Mouse (Mus musculus) embryonic facial prominence, embryonic 13.5 days (tissue): Measurements from ENCODE around the gene Gm12166. TPM values are rescaled to one million over a fixed set of nuclear protein-coding genes. Genes with fewer than 3 reads are reported as not detected.

ENCODE experiments used
- ATAC-seq: fragments of 200-750 bp; cut with Nextera tagmentation; 2 replicates; pipeline ENCODE4 v1.8.0; 2017; ENCODE audit warnings: low read depth; ENCODE audit not compliant: insufficient number of reproducible peaks, insufficient read depth, low FRiP score, low TSS enrichment
- H3K27ac ChIP-seq: fragments of 300-500 bp; sonication (generic); 2 replicates; pipeline ENCODE4 v1.5.1; 2015; ENCODE audit warnings: moderate library complexity, mild to moderate bottlenecking, inconsistent platforms
- H3K27me3 ChIP-seq: fragments of 300-500 bp; sonication (generic); 2 replicates; pipeline ENCODE4 v1.6.1; 2015; ENCODE audit warnings: mild to moderate bottlenecking, inconsistent platforms
- H3K36me3 ChIP-seq: fragments of 300-500 bp; sonication (generic); 2 replicates; pipeline ENCODE4 v1.6.1; 2015; ENCODE audit warnings: mild to moderate bottlenecking, inconsistent platforms
- H3K4me1 ChIP-seq: fragments of 300-500 bp; sonication (generic); 2 replicates; pipeline ENCODE4 v1.6.1; 2015; ENCODE audit warnings: inconsistent platforms
- H3K4me2 ChIP-seq: fragments of 300-500 bp; sonication (generic); 2 replicates; pipeline ENCODE4 v1.6.1; 2015; ENCODE audit warnings: moderate library complexity, mild to moderate bottlenecking, inconsistent platforms
- H3K4me3 ChIP-seq: fragments of 300-500 bp; sonication (generic); 2 replicates; pipeline ENCODE4 v1.5.1; 2015; ENCODE audit warnings: mild to moderate bottlenecking, inconsistent platforms
- H3K9ac ChIP-seq: fragments of 300-500 bp; sonication (generic); 2 replicates; pipeline ENCODE4 v1.6.1; 2015; ENCODE audit warnings: mild to moderate bottlenecking, inconsistent platforms
- H3K9me3 ChIP-seq: fragments of 300-500 bp; sonication (generic); 2 replicates; pipeline ENCODE4 v1.6.1; 2016; ENCODE audit warnings: inconsistent platforms
- WGBS: fragments of 180-500 bp; shearing (Covaris S2); methylation state at CpG from one replicate; pipeline ENCODE4 v1.1.7; 2015; ENCODE audit warnings: mixed read lengths; 5-methylcytosine and 5-hydroxymethylcytosine counted together
- polyA plus RNA-seq: library from polyadenylated mRNA; unstranded; fragments of >200 nt; fragmentation: Nextera tagmentation; extraction: Ambion mirVana; gene quantifications from 2 replicates; pipeline ENCODE4 v1.2.1, GENCODE M21; 2015

The Gm12166 gene
- polyA plus RNA-seq, 1 experiment from 2014 or later, result 3.1 TPM

- H3K4me3 ChIP-seq, result no peak overlapping the region
- no peaks in the 10 kb centered on the region for H3K4me1 ChIP-seq
- H3K9me3 ChIP-seq, result no peaks in the 10 kb centered on the region
- H3K36me3 ChIP-seq, result no peaks in the 10 kb centered on the region
- 89% methylated on average over 3 of the region's 3 CpGs for WGBS
- H3K4me2 ChIP-seq, result no peak overlapping the region
- no peak for ATAC-seq
- no peaks in the 10 kb centered on the region for H3K27me3 ChIP-seq
- no peak overlapping the region for H3K27ac ChIP-seq
- no peak overlapping the region for H3K9ac ChIP-seq
Observed at GRCm38 (mm10) chr11:46047264-46047663, 4.9 kb downstream of the Gm12166 start.

GRCm38 (mm10) chr11:46044781-46045180 is 7.3 kb downstream of the Gm12166 start:
- H3K4me1 ChIP-seq, result no peaks in the 10 kb centered on the region

GRCm38 (mm10) chr11:46041607-46042267 is 10.4 kb downstream of the Gm12166 start:
- Histone ChIP-seq H3K4me3 (no peak overlapping the region), H3K36me3 (no peaks in the 10 kb centered on the region), H3K27me3 (no peaks in the 10 kb centered on the region), H3K4me1 (0 out of 2 replicates have a peak, but pooled peaks cover 3% of the 10 kb centered on the region), H3K27ac (no peak overlapping the region), H3K9ac (no peak overlapping the region), H3K9me3 (no peaks in the 10 kb centered on the region), H3K4me2 (no peak overlapping the region)
- ATAC-seq, result no peak
- 68% methylated on average over 12 of the region's 12 CpGs for WGBS

More at GRCm38 (mm10) chr11:46044781-46045180, 7.3 kb downstream of the Gm12166 start:
- no peak for ATAC-seq
- Histone ChIP-seq H3K4me2 (no peak overlapping the region), H3K27ac (no peak overlapping the region), H3K4me3 (no peak overlapping the region), H3K9ac (no peak overlapping the region), H3K36me3 (no peaks in the 10 kb centered on the region), H3K27me3 (no peaks in the 10 kb centered on the region), H3K9me3 (no peaks in the 10 kb centered on the region)
- WGBS, result 88% methylated on average over 5 of the region's 5 CpGs

GRCm38 (mm10) chr11:46040841-46041556 is 11.1 kb downstream of the Gm12166 start:
- WGBS, result 83% methylated on average over 9 of the region's 9 CpGs
- Histone ChIP-seq H3K4me2 (no peak overlapping the region), H3K9me3 (no peaks in the 10 kb centered on the region), H3K27ac (no peak overlapping the region), H3K36me3 (no peaks in the 10 kb centered on the region), H3K4me1 (0 out of 2 replicates have a peak, but pooled peaks cover 3% of the 10 kb centered on the region), H3K4me3 (no peak overlapping the region), H3K9ac (no peak overlapping the region), H3K27me3 (no peaks in the 10 kb centered on the region)
- ATAC-seq, result no peak

GRCm38 (mm10) chr11:46039335-46039734 is 12.8 kb downstream of the Gm12166 start:
- Histone ChIP-seq H3K27me3 (no peaks in the 10 kb centered on the region), H3K4me3 (no peak overlapping the region), H3K4me1 (0 out of 2 replicates have a peak, but pooled peaks cover 3% of the 10 kb centered on the region), H3K9me3 (no peaks in the 10 kb centered on the region), H3K9ac (no peak overlapping the region), H3K36me3 (no peaks in the 10 kb centered on the region), H3K4me2 (peak overlapping the region; percentile 7), H3K27ac (no peak overlapping the region)
- no peak for ATAC-seq
- WGBS, result 47% methylated on average over 11 of the region's 11 CpGs

GRCm38 (mm10) chr11:46038901-46039300 is 13.2 kb downstream of the Gm12166 start:
- Histone ChIP-seq H3K27ac (no peak overlapping the region), H3K4me1 (0 out of 2 replicates have a peak, but pooled peaks cover 3% of the 10 kb centered on the region), H3K27me3 (no peaks in the 10 kb centered on the region), H3K9me3 (no peaks in the 10 kb centered on the region), H3K36me3 (no peaks in the 10 kb centered on the region), H3K9ac (no peak overlapping the region), H3K4me3 (no peak overlapping the region), H3K4me2 (peak overlapping the region; percentile 7)
- WGBS, result 76% methylated on average over 15 of the region's 15 CpGs
- no peak for ATAC-seq

GRCm38 (mm10) chr11:46036374-46036773 is 15.7 kb downstream of the Gm12166 start:
- Histone ChIP-seq H3K9me3 (no peaks in the 10 kb centered on the region), H3K27ac (no peak overlapping the region), H3K27me3 (no peaks in the 10 kb centered on the region), H3K4me2 (no peak overlapping the region), H3K4me3 (no peak overlapping the region), H3K4me1 (0 out of 2 replicates have a peak, but pooled peaks cover 6% of the 10 kb centered on the region), H3K9ac (no peak overlapping the region), H3K36me3 (no peaks in the 10 kb centered on the region)
- ATAC-seq, result no peak
- 95% methylated on average over 10 of the region's 10 CpGs for WGBS

GRCm38 (mm10) chr11:46032956-46033355 is 19.2 kb downstream of the Gm12166 start:
- Histone ChIP-seq H3K9ac (no peak overlapping the region), H3K4me1 (peaks cover 8% of the 10 kb centered on the region; the same call in 1 of the 2 replicates), H3K4me3 (no peak overlapping the region), H3K36me3 (no peaks in the 10 kb centered on the region), H3K27ac (no peak overlapping the region), H3K27me3 (no peaks in the 10 kb centered on the region), H3K9me3 (no peaks in the 10 kb centered on the region), H3K4me2 (no peak overlapping the region)
- WGBS, result 88% methylated on average over 7 of the region's 7 CpGs
- ATAC-seq, result no peak

- ATAC-seq, result no peak
Observed at GRCm38 (mm10) chr11:46031470-46031869, 20.7 kb downstream of the Gm12166 start.

GRCm38 (mm10) chr11:46030026-46030425 is 22.1 kb downstream of the Gm12166 start:
- 68% methylated on average over 2 of the region's 2 CpGs for WGBS
- Histone ChIP-seq H3K9me3 (no peaks in the 10 kb centered on the region), H3K4me2 (no peak overlapping the region)

More at GRCm38 (mm10) chr11:46031470-46031869, 20.7 kb downstream of the Gm12166 start:
- Histone ChIP-seq H3K9ac (no peak overlapping the region), H3K27ac (no peak overlapping the region), H3K4me1 (peaks cover 8% of the 10 kb centered on the region; the same call in 1 of the 2 replicates), H3K4me2 (no peak overlapping the region), H3K9me3 (no peaks in the 10 kb centered on the region), H3K36me3 (no peaks in the 10 kb centered on the region), H3K27me3 (no peaks in the 10 kb centered on the region), H3K4me3 (no peak overlapping the region)
- WGBS, result 54% methylated on average over 3 of the region's 3 CpGs

GRCm38 (mm10) chr11:46029485-46029884 is 22.6 kb downstream of the Gm12166 start:
- no peak overlapping the region for H3K9ac ChIP-seq
- H3K27ac ChIP-seq, result no peak overlapping the region
- H3K36me3 ChIP-seq, result no peaks in the 10 kb centered on the region
- H3K4me2 ChIP-seq, result no peak overlapping the region
- H3K9me3 ChIP-seq, result no peaks in the 10 kb centered on the region
- WGBS, result 35% methylated on average over 2 of the region's 2 CpGs
- no peak overlapping the region for H3K4me3 ChIP-seq
- H3K27me3 ChIP-seq, result no peaks in the 10 kb centered on the region
- H3K4me1 ChIP-seq, result peaks cover 8% of the 10 kb centered on the region; the same call in 1 of the 2 replicates
- no peak for ATAC-seq

More at GRCm38 (mm10) chr11:46030026-46030425, 22.1 kb downstream of the Gm12166 start:
- Histone ChIP-seq H3K4me3 (no peak overlapping the region), H3K27ac (no peak overlapping the region), H3K9ac (no peak overlapping the region), H3K27me3 (no peaks in the 10 kb centered on the region), H3K4me1 (peaks cover 8% of the 10 kb centered on the region; the same call in 1 of the 2 replicates), H3K36me3 (no peaks in the 10 kb centered on the region)
- ATAC-seq, result no peak
